Mouse (Mus musculus): Measurements from ENCODE around the gene Gm6812. TPM values are rescaled to one million over a fixed set of nuclear protein-coding genes. Genes with fewer than 3 reads are reported as not detected.
"Not testable (repeated sequence)": the region's sequence is repeated elsewhere in the genome, so short reads cannot be mapped to it uniquely, and the experiment has no call there.

Gm6812 gene
- polyA plus RNA-seq (2016; fragmentation: Nextera tagmentation; extraction: Ambion mirVana): not detected in 2 replicates

DNA sequence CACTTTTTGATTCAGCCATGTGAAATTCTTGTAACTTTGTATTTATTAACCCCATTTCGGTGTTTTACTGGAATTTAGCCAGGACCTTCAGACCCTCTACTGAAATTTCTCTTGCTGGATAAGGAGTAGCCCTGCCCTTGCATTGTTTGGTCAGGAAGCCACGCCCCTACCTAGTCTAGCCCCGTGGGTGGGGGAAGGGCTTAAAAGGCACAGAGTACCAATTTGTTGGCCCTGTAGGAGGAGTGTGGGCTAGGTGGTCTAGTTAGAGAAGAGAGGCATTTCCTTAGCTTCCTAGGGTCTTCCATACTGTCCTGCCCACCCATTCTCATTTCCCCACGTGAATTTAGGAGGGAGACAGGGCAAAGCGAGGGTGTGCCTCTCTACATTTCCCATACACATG, at the start of gene Gm6812:
TSS of gene Gm6812 (minus strand) at position 101 of the 400 bp plus-strand sequence.
- H3K4me2 ChIP-seq; H3K4me1 ChIP-seq; H3K36me3 ChIP-seq (replicated peaks); H3K9me3 ChIP-seq; H3K27ac ChIP-seq; H3K4me3 ChIP-seq (replicated peaks); ATAC-seq (ENCODE audit: low FRiP score); H3K9ac ChIP-seq; H3K27me3 ChIP-seq: not testable (repeated sequence)
- 64% methylated on average over 4 of the region's 5 CpGs for WGBS

DNA sequence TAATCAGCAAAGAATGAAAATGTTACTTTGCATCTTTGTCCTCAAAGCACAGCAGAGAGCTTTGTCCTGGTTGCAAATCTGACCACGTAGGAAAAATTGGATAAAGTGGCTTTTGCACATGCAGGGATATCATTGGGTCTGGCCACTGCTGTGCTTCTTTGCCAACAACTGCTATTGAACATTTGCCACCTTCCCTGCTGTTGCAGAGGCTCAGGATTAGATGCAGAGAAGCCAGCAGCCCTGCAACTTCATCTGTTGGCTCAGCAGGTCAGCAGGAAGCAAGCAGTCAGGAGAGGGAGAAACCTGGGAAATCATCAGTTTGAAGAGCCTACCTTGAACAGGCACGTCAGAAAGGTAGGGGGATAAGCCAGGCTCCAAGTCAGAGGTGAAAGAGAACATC, 27.7 kb downstream of the Gm6812 start:
- Histone ChIP-seq H3K27ac (no peak overlapping the region), H3K36me3 (replicated peaks) (no peaks in the 10 kb centered on the region), H3K4me1 (no peaks in the 10 kb centered on the region), H3K4me3 (replicated peaks) (no peak overlapping the region), H3K9ac (no peak overlapping the region), H3K4me2 (no peak overlapping the region), H3K9me3 (no peaks in the 10 kb centered on the region), H3K27me3 (no peaks in the 10 kb centered on the region)
- ATAC-seq (ENCODE audit: low FRiP score): no peak
- 25% methylated on average over 2 of the region's 2 CpGs for WGBS

Other genes with a start within 250 kb of the Gm6812 start
- gene Fmr1, start 214.5 kb downstream of the Gm6812 start, polyA plus RNA-seq (2016; fragmentation: Nextera tagmentation; extraction: Ambion mirVana): 75.5 and 75.9 TPM in 2 replicates
- gene Fmr1nb, start 131.2 kb downstream of the Gm6812 start, polyA plus RNA-seq (2016; fragmentation: Nextera tagmentation; extraction: Ambion mirVana): not detected in 2 replicates
- gene Gm14698, start 72.0 kb downstream of the Gm6812 start, polyA plus RNA-seq (2016; fragmentation: Nextera tagmentation; extraction: Ambion mirVana): 2.5 and 4.2 TPM in 2 replicates

All from forebrain, embryonic 12.5 days (tissue).